Mouse (Mus musculus) kidney, adult 2 months (tissue): Measurements from ENCODE around the gene Sox6.

Experiments
- CTCF ChIP-seq: fragments of 200-500 bp; conservative IDR thresholded peaks from 2 replicates; pipeline ENCODE4 v1.5.1; 2011; ENCODE audit warnings: low read depth, mild to moderate bottlenecking, control low read depth, low read length, moderate library complexity, mixed read lengths; ENCODE audit not compliant: insufficient read depth, insufficient read length
- POLR2A ChIP-seq: fragments of 200-500 bp; IDR thresholded peaks from one replicate; pipeline ENCODE4 v1.6.1; 2011; ENCODE audit warnings: low read depth, low read length, control low read depth

- TF ChIP-seq CTCF (no peak), POLR2A (no peak)
Observed at GRCm38 (mm10) chr7:115763851-115764250, 274.7 kb downstream of the Sox6 start.
